8 mouse cellular contexts compared by ENCODE assay signal in the genomic region with DNA sequence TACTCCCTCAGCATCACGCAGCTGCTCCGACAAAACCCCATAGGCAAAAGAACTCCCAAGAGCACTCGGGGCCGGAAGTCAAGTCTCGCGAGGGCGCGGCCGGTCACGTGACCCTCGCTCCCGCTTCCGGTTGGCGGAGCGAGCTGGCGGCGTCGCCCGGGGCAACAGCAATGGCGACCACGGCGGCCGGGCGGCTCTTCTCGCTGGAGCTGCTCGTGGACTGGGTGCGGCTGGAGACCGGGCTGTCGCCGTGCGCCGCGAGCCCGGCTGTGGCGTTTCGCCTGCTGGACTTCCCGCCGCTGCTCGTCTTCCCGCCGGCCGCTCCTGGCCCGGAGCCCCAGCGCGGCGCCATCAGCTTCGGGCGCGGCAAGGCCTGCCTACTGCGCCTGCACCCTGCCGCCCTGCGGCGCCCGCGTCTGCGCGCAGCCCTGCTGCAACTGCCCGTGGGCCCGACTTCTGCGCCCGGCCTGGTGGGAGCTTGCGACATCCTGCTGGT. TPM values are rescaled to one million over a fixed set of nuclear protein-coding genes. Genes with fewer than 3 reads are reported as not detected.
A peak's percentile ranks its signal among the peaks of the same experiment; 100 is the strongest.
DNase-seq lines count a peak whose midpoint lies in the region; ATAC-seq and TF ChIP-seq lines count a peak whose summit lies in the region.

Gene Map10, plus strand, starts transcription at position 119 of the 496 bp plus-strand sequence.

- peak within 1 kb of the TSS; percentile 86 for H3K4me3 ChIP-seq in gastrocnemius, adult 2 months
- peak within 1 kb of the TSS; percentile 57 for H3K4me3 ChIP-seq in hindbrain, embryonic 16.5 days (ENCODE audit: low read length)

- 2% methylated on average over 49 of the region's 62 CpGs for WGBS in hindbrain, embryonic 16.5 days

- peaks cover 4% of the 10 kb centered on the region for H3K4me1 ChIP-seq in hindbrain, embryonic 16.5 days (ENCODE audit: control insufficient read depth, insufficient read depth, low read depth, low read length)

- intact Hi-C loops in gastrocnemius, adult 2 months (cut with DNase I) = loop anchor here (2.0 to 10.0 kb wide), 4 partner anchors 48 to 325 kb away; no protein-coding TSS in a partner anchor

- H3K36me3 ChIP-seq in hindbrain, embryonic 16.5 days (ENCODE audit: control insufficient read depth, insufficient read depth, low read length) = peaks cover 6% of the 10 kb centered on the region; the same call in 1 of the 2 replicates

- peak within 1 kb of the TSS; percentile 91 for H3K27ac ChIP-seq in gastrocnemius, adult 2 months
- H3K27ac ChIP-seq in hindbrain, embryonic 16.5 days (ENCODE audit: low read depth, low read length) = peak within 1 kb of the TSS; percentile 61

- TF ChIP-seq CTCF in gastrocnemius, adult 2 months (IDR thresholded peaks at IDR 0.05) = peak; percentile 41; the same call in 1 of the 2 replicates

- ATAC-seq in hindbrain, embryonic 16.5 days = peak; percentile 89

- peaks cover 18% of the 10 kb centered on the region for H3K9me3 ChIP-seq in hindbrain, embryonic 16.5 days (ENCODE audit: control insufficient read depth, low read length)

- peak within 1 kb of the TSS; percentile 82 for H3K4me2 ChIP-seq in hindbrain, embryonic 16.5 days (ENCODE audit: low read length)

- peak; percentile 86 for DNase-seq in T-cell, adult 2 months (ENCODE audit: low spot score)
- DNase-seq in cerebellum, postnatal 25 days = peak; percentile 92 to 96
- DNase-seq in gastrocnemius, adult 2 months = peak; percentile 95
- DNase-seq in layer of hippocampus, postnatal 36 days = peak; percentile 90 to 91
- DNase-seq in lung, postnatal 14 days = peak; percentile 88
- peak; percentile 85 for DNase-seq in retina, adult 2 months (ENCODE audit: low read depth, low spot score)
- DNase-seq in thymus, postnatal 14 days = peak; percentile 90

- peak within 1 kb of the TSS; percentile 75 for H3K9ac ChIP-seq in hindbrain, embryonic 16.5 days (ENCODE audit: low read depth, low read length)

- H3K27me3 ChIP-seq in hindbrain, embryonic 16.5 days (replicated peaks; ENCODE audit: control insufficient read depth, insufficient read depth, low read length) = no peaks in the 10 kb centered on the region

RNA-seq across cellular contexts. Expression of gene Map10, which starts in this region (rescaled TPM):
- 1 to 10 TPM; 2.1 to 3.0 TPM for total RNA-seq in gastrocnemius, adult 2 months (2021)
- 6.3 and 6.7 TPM in 2 replicates for polyA plus RNA-seq in hindbrain, embryonic 16.5 days (2015; fragmentation: Nextera tagmentation; extraction: Ambion mirVana)
- total RNA-seq in layer of hippocampus, postnatal 36 days (2021) = 1 to 10 TPM; 6.0 to 6.8 TPM

Comparison
In these comparisons a context has a peak if more than half of its experiments do, and no peak if none do; other contexts are left out.
1. Peak in every context shown above with its lines: DNase-seq, ATAC-seq, H3K4me3 ChIP-seq and H3K27ac ChIP-seq.